Mouse (Mus musculus) kidney, adult 2 months (tissue): Measurements from ENCODE around the gene 1810046K07Rik.

ENCODE experiments used
- CTCF ChIP-seq: fragments of 200-500 bp; conservative IDR thresholded peaks from 2 replicates; pipeline ENCODE4 v1.5.1; 2011; ENCODE audit warnings: low read depth, mild to moderate bottlenecking, control low read depth, low read length, moderate library complexity, mixed read lengths; ENCODE audit not compliant: insufficient read depth, insufficient read length
- POLR2A ChIP-seq: fragments of 200-500 bp; IDR thresholded peaks from one replicate; pipeline ENCODE4 v1.6.1; 2011; ENCODE audit warnings: low read depth, low read length, control low read depth

DNA sequence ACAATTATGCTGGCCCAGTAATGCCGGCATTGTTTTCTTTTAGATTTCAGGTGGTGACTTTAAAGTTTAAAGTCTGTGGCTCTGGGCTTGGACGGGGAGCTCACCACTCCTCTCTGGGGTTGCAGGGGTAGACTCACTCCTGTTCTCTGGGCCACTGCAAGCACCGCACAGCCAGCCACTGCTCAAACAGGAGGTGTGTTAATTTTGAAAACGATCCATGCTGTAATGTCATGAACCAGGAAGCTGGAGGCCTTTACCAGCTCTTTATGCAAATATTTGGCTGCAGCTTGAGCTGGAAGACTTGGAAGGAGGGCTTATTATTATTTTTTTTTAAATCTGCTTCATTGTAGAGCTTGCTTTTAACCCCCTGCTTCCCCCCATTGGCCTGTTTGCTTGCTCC is 54.0 kb downstream of the 1810046K07Rik start:
- no peak for TF ChIP-seq CTCF
- no peak for TF ChIP-seq POLR2A
